Mouse (Mus musculus): Measurements from ENCODE around the gene Slit2. TPM values are rescaled to one million over a fixed set of nuclear protein-coding genes. Genes with fewer than 3 reads are reported as not detected.

Gene Slit2
- polyA plus RNA-seq, 1 experiment from 2014 or later: 19.4 TPM

- Histone ChIP-seq H3K4me2 (ENCODE audit: low read depth, low read length) (no peak overlapping the region), H3K9ac (replicated peaks; ENCODE audit: low read length) (no peak overlapping the region), H3K4me3 (ENCODE audit: low read depth, low read length) (no peak overlapping the region), H3K9me3 (replicated peaks; ENCODE audit: control insufficient read depth, low read length) (no peaks in the 10 kb centered on the region), H3K4me1 (ENCODE audit: control insufficient read depth, insufficient read depth, low read length) (no peaks in the 10 kb centered on the region), H3K27me3 (ENCODE audit: control insufficient read depth, insufficient read depth, low read length) (no peaks in the 10 kb centered on the region), H3K27ac (replicated peaks; ENCODE audit: low read depth, low read length) (no peak overlapping the region), H3K36me3 (replicated peaks; ENCODE audit: control insufficient read depth, insufficient read depth, low read depth, low read length) (no peaks in the 10 kb centered on the region)
- 8% methylated on average over 8 of the region's 8 CpGs for WGBS
- DNase-seq (ENCODE audit: low spot score) (peak; percentile 70), ATAC-seq (replicated peaks; ENCODE audit: insufficient number of reproducible peaks, low FRiP score, low TSS enrichment, low read depth) (peak; percentile 50; the same call in 1 of the 2 replicates)
These were observed 156.0 kb downstream of the Slit2 start for GRCm38 (mm10) chr5:48138849-48139487.

- Histone ChIP-seq H3K4me3 (ENCODE audit: low read depth, low read length) (no peak overlapping the region), H3K9ac (replicated peaks; ENCODE audit: low read length) (no peak overlapping the region), H3K27me3 (ENCODE audit: control insufficient read depth, insufficient read depth, low read length) (no peaks in the 10 kb centered on the region), H3K27ac (replicated peaks; ENCODE audit: low read depth, low read length) (no peak overlapping the region), H3K4me1 (ENCODE audit: control insufficient read depth, insufficient read depth, low read length) (no peaks in the 10 kb centered on the region), H3K36me3 (replicated peaks; ENCODE audit: control insufficient read depth, insufficient read depth, low read depth, low read length) (no peaks in the 10 kb centered on the region), H3K4me2 (ENCODE audit: low read depth, low read length) (no peak overlapping the region), H3K9me3 (replicated peaks; ENCODE audit: control insufficient read depth, low read length) (no peaks in the 10 kb centered on the region)
- ATAC-seq (replicated peaks; ENCODE audit: insufficient number of reproducible peaks, low FRiP score, low TSS enrichment, low read depth): no peak
- DNase-seq (ENCODE audit: low spot score): peak; percentile 16
- 16% methylated on average over 6 of the region's 6 CpGs for WGBS
These were observed 156.5 kb downstream of the Slit2 start for GRCm38 (mm10) chr5:48139488-48139862.

- Histone ChIP-seq H3K9ac (replicated peaks; ENCODE audit: low read length) (no peak overlapping the region), H3K27me3 (ENCODE audit: control insufficient read depth, insufficient read depth, low read length) (no peaks in the 10 kb centered on the region), H3K36me3 (replicated peaks; ENCODE audit: control insufficient read depth, insufficient read depth, low read depth, low read length) (no peaks in the 10 kb centered on the region), H3K4me2 (ENCODE audit: low read depth, low read length) (no peak overlapping the region), H3K9me3 (replicated peaks; ENCODE audit: control insufficient read depth, low read length) (no peaks in the 10 kb centered on the region), H3K4me1 (ENCODE audit: control insufficient read depth, insufficient read depth, low read length) (no peaks in the 10 kb centered on the region), H3K27ac (replicated peaks; ENCODE audit: low read depth, low read length) (no peak overlapping the region), H3K4me3 (ENCODE audit: low read depth, low read length) (no peak overlapping the region)
- WGBS: 89% methylated on average over 2 of the region's 2 CpGs
- DNase-seq (ENCODE audit: low spot score) (no peak), ATAC-seq (replicated peaks; ENCODE audit: insufficient number of reproducible peaks, low FRiP score, low TSS enrichment, low read depth) (no peak)
These were observed 163.1 kb downstream of the Slit2 start for GRCm38 (mm10) chr5:48146082-48146481.

GRCm38 (mm10) chr5:48160829-48161228, 177.9 kb downstream of the Slit2 start:
- no peaks in the 10 kb centered on the region for H3K4me1 ChIP-seq (ENCODE audit: control insufficient read depth, insufficient read depth, low read length)
- no peak overlapping the region for H3K9ac ChIP-seq (replicated peaks; ENCODE audit: low read length)
- DNase-seq (ENCODE audit: low spot score) (no peak), ATAC-seq (replicated peaks; ENCODE audit: insufficient number of reproducible peaks, low FRiP score, low TSS enrichment, low read depth) (no peak)
- no peak overlapping the region for H3K4me2 ChIP-seq (ENCODE audit: low read depth, low read length)
- no peaks in the 10 kb centered on the region for H3K9me3 ChIP-seq (replicated peaks; ENCODE audit: control insufficient read depth, low read length)
- H3K4me3 ChIP-seq (ENCODE audit: low read depth, low read length): no peak overlapping the region
- H3K27me3 ChIP-seq (ENCODE audit: control insufficient read depth, insufficient read depth, low read length): no peaks in the 10 kb centered on the region
- H3K36me3 ChIP-seq (replicated peaks; ENCODE audit: control insufficient read depth, insufficient read depth, low read depth, low read length): no peaks in the 10 kb centered on the region
- H3K27ac ChIP-seq (replicated peaks; ENCODE audit: low read depth, low read length): no peak overlapping the region
- WGBS: 89% methylated on average over 3 of the region's 3 CpGs

- ATAC-seq (replicated peaks; ENCODE audit: insufficient number of reproducible peaks, low FRiP score, low TSS enrichment, low read depth) (no peak), DNase-seq (ENCODE audit: low spot score) (no peak)
- Histone ChIP-seq H3K27me3 (ENCODE audit: control insufficient read depth, insufficient read depth, low read length) (no peaks in the 10 kb centered on the region), H3K36me3 (replicated peaks; ENCODE audit: control insufficient read depth, insufficient read depth, low read depth, low read length) (no peaks in the 10 kb centered on the region), H3K4me3 (ENCODE audit: low read depth, low read length) (no peak overlapping the region), H3K4me2 (ENCODE audit: low read depth, low read length) (no peak overlapping the region), H3K27ac (replicated peaks; ENCODE audit: low read depth, low read length) (no peak overlapping the region), H3K9ac (replicated peaks; ENCODE audit: low read length) (no peak overlapping the region), H3K9me3 (replicated peaks; ENCODE audit: control insufficient read depth, low read length) (no peaks in the 10 kb centered on the region), H3K4me1 (ENCODE audit: control insufficient read depth, insufficient read depth, low read length) (no peaks in the 10 kb centered on the region)
- 60% methylated on average over 9 of the region's 9 CpGs for WGBS
These were observed 198.8 kb downstream of the Slit2 start for GRCm38 (mm10) chr5:48181646-48182302.

- no peak for DNase-seq (ENCODE audit: low spot score)
- no peak overlapping the region for H3K4me2 ChIP-seq (ENCODE audit: low read depth, low read length)
- 79% methylated on average over 8 of the region's 8 CpGs for WGBS
These were observed 201.4 kb downstream of the Slit2 start for GRCm38 (mm10) chr5:48184358-48184757.

GRCm38 (mm10) chr5:48187819-48188218, 204.9 kb downstream of the Slit2 start:
- Histone ChIP-seq H3K4me2 (ENCODE audit: low read depth, low read length) (no peak overlapping the region), H3K27ac (replicated peaks; ENCODE audit: low read depth, low read length) (no peak overlapping the region), H3K36me3 (replicated peaks; ENCODE audit: control insufficient read depth, insufficient read depth, low read depth, low read length) (no peaks in the 10 kb centered on the region), H3K27me3 (ENCODE audit: control insufficient read depth, insufficient read depth, low read length) (no peaks in the 10 kb centered on the region), H3K9ac (replicated peaks; ENCODE audit: low read length) (no peak overlapping the region), H3K4me1 (ENCODE audit: control insufficient read depth, insufficient read depth, low read length) (no peaks in the 10 kb centered on the region), H3K9me3 (replicated peaks; ENCODE audit: control insufficient read depth, low read length) (no peaks in the 10 kb centered on the region), H3K4me3 (ENCODE audit: low read depth, low read length) (no peak overlapping the region)
- WGBS: 87% methylated on average over 4 of the region's 4 CpGs
- ATAC-seq (replicated peaks; ENCODE audit: insufficient number of reproducible peaks, low FRiP score, low TSS enrichment, low read depth) (no peak), DNase-seq (ENCODE audit: low spot score) (no peak)

More at GRCm38 (mm10) chr5:48184358-48184757, 201.4 kb downstream of the Slit2 start:
- no peak for ATAC-seq (replicated peaks; ENCODE audit: insufficient number of reproducible peaks, low FRiP score, low TSS enrichment, low read depth)
- H3K36me3 ChIP-seq (replicated peaks; ENCODE audit: control insufficient read depth, insufficient read depth, low read depth, low read length): no peaks in the 10 kb centered on the region
- H3K9me3 ChIP-seq (replicated peaks; ENCODE audit: control insufficient read depth, low read length): no peaks in the 10 kb centered on the region
- no peak overlapping the region for H3K4me3 ChIP-seq (ENCODE audit: low read depth, low read length)
- H3K27me3 ChIP-seq (ENCODE audit: control insufficient read depth, insufficient read depth, low read length): no peaks in the 10 kb centered on the region
- no peaks in the 10 kb centered on the region for H3K4me1 ChIP-seq (ENCODE audit: control insufficient read depth, insufficient read depth, low read length)
- H3K27ac ChIP-seq (replicated peaks; ENCODE audit: low read depth, low read length): no peak overlapping the region
- no peak overlapping the region for H3K9ac ChIP-seq (replicated peaks; ENCODE audit: low read length)

GRCm38 (mm10) chr5:48199380-48199779, 216.4 kb downstream of the Slit2 start:
- Histone ChIP-seq H3K9me3 (replicated peaks; ENCODE audit: control insufficient read depth, low read length) (no peaks in the 10 kb centered on the region), H3K36me3 (replicated peaks; ENCODE audit: control insufficient read depth, insufficient read depth, low read depth, low read length) (no peaks in the 10 kb centered on the region), H3K27ac (replicated peaks; ENCODE audit: low read depth, low read length) (no peak overlapping the region), H3K4me3 (ENCODE audit: low read depth, low read length) (no peak overlapping the region), H3K4me2 (ENCODE audit: low read depth, low read length) (no peak overlapping the region), H3K27me3 (ENCODE audit: control insufficient read depth, insufficient read depth, low read length) (no peaks in the 10 kb centered on the region), H3K9ac (replicated peaks; ENCODE audit: low read length) (no peak overlapping the region), H3K4me1 (ENCODE audit: control insufficient read depth, insufficient read depth, low read length) (no peaks in the 10 kb centered on the region)
- DNase-seq (ENCODE audit: low spot score) (no peak), ATAC-seq (replicated peaks; ENCODE audit: insufficient number of reproducible peaks, low FRiP score, low TSS enrichment, low read depth) (no peak)
